Mouse (Mus musculus) G1E (cell line): ENCODE data around the gene St7. TPM values are rescaled to one million over a fixed set of nuclear protein-coding genes. Genes with fewer than 3 reads are reported as not detected.

ENCODE experiments used
- ATAC-seq: 2 replicates; pipeline ENCODE4 v1.8.0; 2016; ENCODE audit warnings: mild to moderate bottlenecking; ENCODE audit not compliant: insufficient number of reproducible peaks, poor library complexity, low FRiP score, severe bottlenecking; ENCODE audit errors: extremely low read depth
- DNase-seq: peaks from one replicate; pipeline ENCODE4 v3.0.0; 2012; ENCODE audit warnings: low spot score
- H3K27me3 ChIP-seq: 2 replicates; pipeline ENCODE4 v1.6.1; 2012; ENCODE audit warnings: mild to moderate bottlenecking, low read length, inconsistent platforms; ENCODE audit not compliant: insufficient read depth
- H3K36me3 ChIP-seq: replicated peaks from 2 replicates; pipeline ENCODE3; 2012; ENCODE audit warnings: mild to moderate bottlenecking, inconsistent platforms
- H3K4me1 ChIP-seq: 2 replicates; pipeline ENCODE4 v1.6.1; 2012; ENCODE audit warnings: low read depth, low read length, inconsistent platforms, mixed read lengths; ENCODE audit not compliant: insufficient read depth
- H3K4me3 ChIP-seq: 2 replicates; pipeline ENCODE4 v1.5.1; 2012; ENCODE audit warnings: low read depth, mild to moderate bottlenecking, inconsistent platforms, low read length, moderate library complexity, mixed read lengths
- H3K9me3 ChIP-seq: replicated peaks from 2 replicates; pipeline ENCODE4 v1.6.1; 2012; ENCODE audit warnings: inconsistent platforms
- CTCF ChIP-seq: IDR thresholded peaks from 2 replicates; pipeline ENCODE4 v1.5.1; 2012; ENCODE audit warnings: low read depth, low read length, inconsistent platforms, mixed read lengths
- GATA1 ChIP-seq: IDR thresholded peaks from 2 replicates; pipeline ENCODE4 v1.6.1; 2012; ENCODE audit warnings: borderline replicate concordance, low read length, inconsistent platforms, mixed read lengths
- GATA2 ChIP-seq: IDR thresholded peaks from 2 replicates; pipeline ENCODE4 v1.6.1; 2012; ENCODE audit warnings: low read depth, low read length, inconsistent platforms, borderline replicate concordance
- POLR2AphosphoS5 ChIP-seq: IDR thresholded peaks from 2 replicates; pipeline ENCODE4 v1.6.1; 2012; ENCODE audit warnings: low read depth, low read length, inconsistent platforms; ENCODE audit not compliant: insufficient replicate concordance
- TAL1 ChIP-seq: conservative IDR thresholded peaks from 2 replicates; pipeline ENCODE4 v1.6.1; 2012; ENCODE audit warnings: low read depth, low read length, inconsistent platforms, mixed read lengths
- polyA plus RNA-seq: library from polyadenylated mRNA; stranded (reverse); fragments of >175 nt; gene quantifications from 2 replicates; pipeline ENCODE4 v1.2.3, GENCODE M21; 2012
- total RNA-seq, 2 experiments: library from RNA; stranded (forward) in 1 of 2; stranded (reverse) in 1 of 2; fragments of 200-1000 nt in 1 of 2; fragments of >200 nt in 1 of 2; fragmentation: Nextera tagmentation in 1 of 2; gene quantifications; 2 replicates each; pipeline ENCODE4 v1.2.3; 2014 to 2017

The St7 gene
- total and polyA plus RNA-seq, 3 experiments = 4.7 to 155 (median 84.7) TPM

DNA sequence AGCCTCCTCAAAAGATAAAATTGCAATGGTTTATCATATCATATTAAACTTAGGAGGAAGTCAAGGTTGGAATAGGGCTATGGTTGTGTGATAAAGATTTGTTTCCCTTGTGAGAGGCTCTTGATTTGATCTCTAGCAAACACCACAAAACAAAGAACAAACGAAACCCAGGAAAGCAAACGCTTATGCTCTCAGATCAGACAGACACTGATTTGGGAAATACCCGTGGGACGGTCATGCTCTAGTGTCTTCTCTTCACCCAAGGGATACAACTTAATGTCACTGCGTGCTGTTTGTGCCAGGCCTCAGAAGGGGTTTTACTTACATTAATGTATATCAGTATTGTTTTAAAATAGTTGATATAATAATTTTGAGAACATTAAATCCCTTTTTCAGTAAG, 91.8 kb downstream of the St7 start:
- Histone ChIP-seq H3K9me3 (peaks cover 3% of the 10 kb centered on the region), H3K4me1 (peaks cover 41% of the 10 kb centered on the region), H3K27me3 (no peaks in the 10 kb centered on the region), H3K36me3 (peaks cover 26% of the 10 kb centered on the region), H3K4me3 (no peak overlapping the region)
- no peak for DNase-seq
- no peak; the same call in 1 of the 2 replicates for ATAC-seq
- TF ChIP-seq CTCF (no peak), GATA1 (no peak), TAL1 (no peak), POLR2AphosphoS5 (no peak), GATA2 (no peak)

DNA sequence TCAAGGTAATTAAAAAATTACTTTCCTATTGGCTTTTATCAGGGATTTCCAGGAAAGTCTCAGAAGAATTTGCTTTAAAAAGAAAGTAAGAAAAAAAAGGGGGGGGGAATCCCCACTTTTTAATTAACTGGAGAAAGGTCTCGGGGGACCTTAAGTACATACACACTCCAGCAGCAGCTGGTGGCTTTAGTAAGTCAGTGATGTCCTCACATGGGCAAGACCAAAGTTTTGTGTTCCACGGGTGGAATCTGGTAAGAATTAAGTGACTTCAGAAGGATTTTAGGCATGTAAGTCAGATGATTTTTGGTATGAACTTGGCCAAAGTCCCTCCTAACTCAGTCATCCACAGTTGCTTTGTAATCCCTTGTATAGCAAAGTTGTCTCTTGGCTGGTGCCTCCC, 92.5 kb downstream of the St7 start:
- Histone ChIP-seq H3K4me3 (no peak overlapping the region), H3K9me3 (peaks cover 3% of the 10 kb centered on the region), H3K4me1 (peaks cover 48% of the 10 kb centered on the region), H3K36me3 (peaks cover 26% of the 10 kb centered on the region), H3K27me3 (no peaks in the 10 kb centered on the region)
- TF ChIP-seq CTCF = no peak
- no peak for TF ChIP-seq TAL1
- no peak for TF ChIP-seq GATA1
- no peak for TF ChIP-seq GATA2
- no peak for TF ChIP-seq POLR2AphosphoS5
- no peak for DNase-seq
- no peak for ATAC-seq

GRCm38 (mm10) chr6:17787810-17788209, 95.1 kb downstream of the St7 start:
- no peak for DNase-seq
- no peak for TF ChIP-seq GATA2
- TF ChIP-seq TAL1 = no peak
- TF ChIP-seq POLR2AphosphoS5 = no peak
- TF ChIP-seq CTCF = no peak
- H3K36me3 ChIP-seq = peaks cover 25% of the 10 kb centered on the region
- no peaks in the 10 kb centered on the region for H3K27me3 ChIP-seq
- no peak overlapping the region for H3K4me3 ChIP-seq
- peaks cover 48% of the 10 kb centered on the region for H3K4me1 ChIP-seq
- no peak for ATAC-seq
- peaks cover 3% of the 10 kb centered on the region for H3K9me3 ChIP-seq

GRCm38 (mm10) chr6:17790251-17790650, 97.5 kb downstream of the St7 start:
- DNase-seq (no peak), ATAC-seq (no peak)
- Histone ChIP-seq H3K36me3 (peaks cover 28% of the 10 kb centered on the region), H3K27me3 (no peaks in the 10 kb centered on the region), H3K4me3 (no peak overlapping the region), H3K4me1 (peaks cover 40% of the 10 kb centered on the region), H3K9me3 (peaks cover 3% of the 10 kb centered on the region)
- TF ChIP-seq TAL1 (no peak), POLR2AphosphoS5 (no peak), CTCF (no peak), GATA2 (no peak), GATA1 (no peak)

- H3K9me3 ChIP-seq = no peaks in the 10 kb centered on the region
- peaks cover 39% of the 10 kb centered on the region for H3K4me1 ChIP-seq
- H3K4me3 ChIP-seq = no peak overlapping the region
- no peak for DNase-seq
- no peaks in the 10 kb centered on the region for H3K27me3 ChIP-seq
- no peak for ATAC-seq
- peaks cover 30% of the 10 kb centered on the region for H3K36me3 ChIP-seq
- TF ChIP-seq POLR2AphosphoS5 = no peak
- TF ChIP-seq GATA1 = no peak
- no peak for TF ChIP-seq TAL1
- TF ChIP-seq CTCF = no peak
- no peak for TF ChIP-seq GATA2
These were observed 100.7 kb downstream of the St7 start for GRCm38 (mm10) chr6:17793471-17793870.

DNA sequence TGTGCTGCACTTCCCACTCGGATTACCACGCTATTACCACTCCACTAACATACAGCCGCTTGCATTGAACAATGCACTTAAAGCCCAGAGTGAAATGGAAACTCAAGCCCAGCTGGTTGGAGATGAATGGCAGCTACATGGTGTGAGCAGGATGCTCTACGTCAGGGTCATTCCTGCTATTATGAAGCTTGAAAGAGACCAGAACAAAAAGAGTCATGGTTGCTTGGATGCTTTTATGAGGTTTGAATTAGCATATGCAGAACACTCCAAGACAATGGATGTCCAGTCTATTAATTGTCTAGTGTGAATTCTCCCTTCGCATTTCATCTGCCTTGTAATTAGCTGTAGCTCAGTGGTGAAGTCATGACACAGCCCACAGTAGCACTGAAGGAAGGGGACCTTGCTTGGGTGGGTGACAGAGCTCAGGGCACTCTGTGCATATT, 104.6 kb downstream of the St7 start:
- TF ChIP-seq TAL1 (no peak), GATA1 (no peak), POLR2AphosphoS5 (no peak), CTCF (no peak), GATA2 (no peak)
- Histone ChIP-seq H3K9me3 (no peaks in the 10 kb centered on the region), H3K36me3 (peaks cover 34% of the 10 kb centered on the region), H3K27me3 (no peaks in the 10 kb centered on the region), H3K4me3 (no peak overlapping the region), H3K4me1 (peaks cover 18% of the 10 kb centered on the region)
- ATAC-seq = no peak
- DNase-seq = no peak

- ATAC-seq (no peak), DNase-seq (no peak)
- Histone ChIP-seq H3K4me1 (peaks cover 25% of the 10 kb centered on the region), H3K9me3 (no peaks in the 10 kb centered on the region), H3K36me3 (peaks cover 25% of the 10 kb centered on the region), H3K4me3 (no peak overlapping the region), H3K27me3 (no peaks in the 10 kb centered on the region)
- TF ChIP-seq GATA2 (no peak), TAL1 (no peak)
These were observed 108.0 kb downstream of the St7 start for GRCm38 (mm10) chr6:17800694-17801093.
